ENCODE assay signal across 10 mouse cellular contexts in the genomic region with DNA sequence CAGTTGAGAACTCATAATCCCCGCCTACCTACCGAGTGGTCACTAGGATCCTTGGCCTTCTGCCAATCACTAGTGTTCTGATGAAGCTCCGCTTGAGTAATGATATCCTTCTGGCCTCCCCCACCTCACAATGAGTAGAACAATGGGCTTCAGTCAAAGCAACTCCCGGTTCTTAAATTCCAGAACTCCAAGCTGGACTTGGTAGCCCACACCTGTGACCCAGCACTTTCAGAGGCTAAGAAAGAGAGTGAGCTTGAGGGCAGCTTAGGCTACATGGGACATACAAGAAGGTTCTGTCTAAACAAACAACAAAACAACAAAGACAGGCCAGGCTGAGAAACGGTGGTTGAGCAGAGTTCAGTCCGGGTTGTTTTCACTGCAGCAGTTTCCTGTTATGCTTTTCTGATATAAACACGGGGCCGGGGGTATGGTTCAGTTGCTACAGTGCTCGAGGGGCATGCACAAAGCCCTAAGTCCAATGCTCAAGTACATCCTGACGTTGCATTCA. TPM values are rescaled to one million over a fixed set of nuclear protein-coding genes. Genes with fewer than 3 reads are reported as not detected.
DNase-seq lines count a peak whose midpoint lies in the region; ATAC-seq and TF ChIP-seq lines count a peak whose summit lies in the region.
"Had no signal": no experiment of that assay in that cellular context is flagged by ENCODE, and none has a peak within 500 bp of the region (broad histone marks: within the 10 kb centered on the region; RNA-seq: fewer than 3 reads in every experiment).

No protein-coding gene starts in this region.

- no peak overlapping the region for H3K9ac ChIP-seq in heart, embryonic 15.5 days
- no peak overlapping the region for H3K9ac ChIP-seq in stomach, postnatal 0 days (ENCODE audit: low read length)
- no peak overlapping the region for H3K9ac ChIP-seq in forebrain, embryonic 16.5 days (replicated peaks; ENCODE audit: low read depth, low read length)
- H3K9ac ChIP-seq: midbrain, embryonic 12.5 days had no signal

- no peak for TF ChIP-seq CTCF in stomach, postnatal 0 days (IDR thresholded peaks at IDR 0.05; ENCODE audit: low read depth)
- no peak for TF ChIP-seq CTCF in cerebellum, adult 2 months (IDR thresholded peaks at IDR 0.05; ENCODE audit: borderline replicate concordance, insufficient read depth, low read depth, low read length)

- peaks cover 44% of the 10 kb centered on the region for H3K4me1 ChIP-seq in megakaryocyte, embryonic 14.5 days
- peaks cover 25% of the 10 kb centered on the region for H3K4me1 ChIP-seq in heart, embryonic 15.5 days (replicated peaks)
- peaks cover 12% of the 10 kb centered on the region for H3K4me1 ChIP-seq in stomach, postnatal 0 days (replicated peaks; ENCODE audit: control insufficient read depth, insufficient read depth)
- no peaks in the 10 kb centered on the region for H3K4me1 ChIP-seq in cerebellum, adult 2 months (ENCODE audit: control insufficient read depth, insufficient read depth, low read length)
- H3K4me1 ChIP-seq in forebrain, embryonic 16.5 days (replicated peaks; ENCODE audit: control insufficient read depth, insufficient read depth, low read length) = no peaks in the 10 kb centered on the region
- H3K4me1 ChIP-seq: midbrain, embryonic 12.5 days had no signal

- no peak for TF ChIP-seq EP300 in stomach, postnatal 0 days (optimal IDR thresholded peaks at IDR 0.05)

- H3K9me3 ChIP-seq in megakaryocyte, embryonic 14.5 days = no peaks in the 10 kb centered on the region
- H3K9me3 ChIP-seq in heart, embryonic 15.5 days (replicated peaks) = no peaks in the 10 kb centered on the region
- H3K9me3 ChIP-seq in stomach, postnatal 0 days (ENCODE audit: control insufficient read depth, low read length) = no peaks in the 10 kb centered on the region
- H3K9me3 ChIP-seq in forebrain, embryonic 16.5 days (ENCODE audit: control insufficient read depth, low read length) = no peaks in the 10 kb centered on the region
- H3K9me3 ChIP-seq: midbrain, embryonic 12.5 days had no signal

- TF ChIP-seq POLR2A in cerebellum, adult 2 months (IDR thresholded peaks at IDR 0.05; ENCODE audit: borderline replicate concordance, insufficient read depth, low read length) = no peak

- H3K27me3 ChIP-seq in megakaryocyte, embryonic 14.5 days (replicated peaks) = no peaks in the 10 kb centered on the region
- H3K27me3 ChIP-seq in heart, embryonic 15.5 days = no peaks in the 10 kb centered on the region
- H3K27me3 ChIP-seq in stomach, postnatal 0 days (ENCODE audit: control insufficient read depth, insufficient read depth, low read length) = no peaks in the 10 kb centered on the region
- no peaks in the 10 kb centered on the region for H3K27me3 ChIP-seq in cerebellum, adult 2 months (ENCODE audit: control insufficient read depth, insufficient read depth, low read length)
- H3K27me3 ChIP-seq in forebrain, embryonic 16.5 days (replicated peaks; ENCODE audit: control insufficient read depth, insufficient read depth, low read length) = no peaks in the 10 kb centered on the region
- H3K27me3 ChIP-seq: midbrain, embryonic 12.5 days had no signal

- H3K4me2 ChIP-seq in heart, embryonic 15.5 days = no peak overlapping the region
- no peak overlapping the region for H3K4me2 ChIP-seq in stomach, postnatal 0 days (replicated peaks; ENCODE audit: low read depth)
- H3K4me2 ChIP-seq in forebrain, embryonic 16.5 days (ENCODE audit: low read length) = no peak overlapping the region
- H3K4me2 ChIP-seq: midbrain, embryonic 12.5 days had no signal

- 42% methylated on average over 10 of the region's 10 CpGs for WGBS in heart, embryonic 15.5 days
- 47% methylated on average over 10 of the region's 10 CpGs for WGBS in stomach, postnatal 0 days
- WGBS in cerebellum, adult 2 months = 55% methylated on average over 10 of the region's 10 CpGs
- 64% methylated on average over 10 of the region's 10 CpGs for WGBS in forebrain, embryonic 16.5 days

- peak overlapping the region; percentile 9 for H3K4me3 ChIP-seq in megakaryocyte, embryonic 14.5 days (replicated peaks)
- no peak overlapping the region for H3K4me3 ChIP-seq in heart, embryonic 15.5 days
- no peak overlapping the region for H3K4me3 ChIP-seq in stomach, postnatal 0 days (ENCODE audit: low read depth, low read length)
- H3K4me3 ChIP-seq in cerebellum, adult 2 months (replicated peaks; ENCODE audit: insufficient read depth, low read depth, low read length) = no peak overlapping the region
- H3K4me3 ChIP-seq in forebrain, embryonic 16.5 days (replicated peaks; ENCODE audit: low read length) = no peak overlapping the region
- H3K4me3 ChIP-seq: erythroblast, embryonic 14.5 days; midbrain, embryonic 12.5 days had no signal

- H3K36me3 ChIP-seq in megakaryocyte, embryonic 14.5 days (replicated peaks; ENCODE audit: low read length) = no peaks in the 10 kb centered on the region
- H3K36me3 ChIP-seq in heart, embryonic 15.5 days = no peaks in the 10 kb centered on the region
- no peaks in the 10 kb centered on the region for H3K36me3 ChIP-seq in stomach, postnatal 0 days (ENCODE audit: control insufficient read depth, insufficient read depth, low read length)
- H3K36me3 ChIP-seq in forebrain, embryonic 16.5 days (ENCODE audit: control insufficient read depth, insufficient read depth) = no peaks in the 10 kb centered on the region
- H3K36me3 ChIP-seq: midbrain, embryonic 12.5 days had no signal

- no peak for ATAC-seq in megakaryocyte, adult 5-6 weeks (ENCODE audit: poor library complexity, severe bottlenecking)
- ATAC-seq in heart, embryonic 15.5 days (replicated peaks; ENCODE audit: insufficient number of reproducible peaks, insufficient read depth, low FRiP score, low read depth) = 0 out of 2 replicates have a peak, but pooled peaks have one; percentile 24
- no peak for ATAC-seq in stomach, postnatal 0 days (ENCODE audit: low FRiP score, low TSS enrichment)
- no peak for ATAC-seq in forebrain, embryonic 16.5 days

- DNase-seq in kidney, postnatal 4 days = peak; percentile 26 to 53
- DNase-seq in stomach, postnatal 0 days (ENCODE audit: low spot score) = no peak
- no peak for DNase-seq in cerebellum, adult 2 months
- no peak for DNase-seq in thymus, postnatal 0 days (ENCODE audit: low spot score)

- H3K27ac ChIP-seq in heart, embryonic 15.5 days = peak overlapping the region; percentile 95
- peak overlapping the region; percentile 92 for H3K27ac ChIP-seq in stomach, postnatal 0 days (replicated peaks)
- H3K27ac ChIP-seq in cerebellum, adult 2 months (ENCODE audit: insufficient read depth, low read length) = no peak overlapping the region
- no peak overlapping the region for H3K27ac ChIP-seq in forebrain, embryonic 16.5 days (ENCODE audit: low read length)
- H3K27ac ChIP-seq: midbrain, embryonic 12.5 days had no signal

RNA-seq across cellular contexts. Expression of a gene that starts 7.4 kb away (rescaled TPM):
- polyA plus RNA-seq in megakaryocyte, embryonic 14.5 days (2012; ENCODE audit: insufficient read depth, low replicate concordance) = 16.7 and 34.7 TPM in 2 replicates
- total RNA-seq in megakaryocyte, adult 5-6 weeks (2015) = 84.8 and 87.0 TPM in 2 replicates
- 313 and 322 TPM in 2 replicates for total RNA-seq in megakaryocyte, adult 5-6 weeks (2017)
- 58.0 and 61.5 TPM in 2 replicates for polyA plus RNA-seq in heart, embryonic 15.5 days (2015; fragmentation: Nextera tagmentation; extraction: Ambion mirVana)
- polyA plus RNA-seq in stomach, postnatal 0 days (2015; fragmentation: Nextera tagmentation; extraction: Ambion mirVana) = 53.6 and 59.9 TPM in 2 replicates
- polyA plus RNA-seq in cerebellum, adult 2 months (2012; rRNA removed) = 86.9 and 87.9 TPM in 2 replicates
- polyA plus RNA-seq in thymus, postnatal 0 days (2015; fragmentation: Nextera tagmentation; extraction: Ambion mirVana) = 99.0 and 106 TPM in 2 replicates
- polyA plus RNA-seq in forebrain, embryonic 16.5 days (2015; fragmentation: Nextera tagmentation; extraction: Ambion mirVana) = 52.6 and 55.2 TPM in 2 replicates

RNA-seq across cellular contexts. Expression of a gene that starts 16.9 kb away (rescaled TPM):
- 1.5 and 1.9 TPM in 2 replicates for polyA plus RNA-seq in megakaryocyte, embryonic 14.5 days (2012; ENCODE audit: insufficient read depth, low replicate concordance)
- 14.2 and 19.0 TPM in 2 replicates for total RNA-seq in megakaryocyte, adult 5-6 weeks (2015)
- total RNA-seq in megakaryocyte, adult 5-6 weeks (2017) = 1.9 and 3.2 TPM in 2 replicates
- polyA plus RNA-seq in heart, embryonic 15.5 days (2015; fragmentation: Nextera tagmentation; extraction: Ambion mirVana) = 12.2 and 14.3 TPM in 2 replicates
- polyA plus RNA-seq in stomach, postnatal 0 days (2015; fragmentation: Nextera tagmentation; extraction: Ambion mirVana) = 11.6 and 12.4 TPM in 2 replicates
- polyA plus RNA-seq in cerebellum, adult 2 months (2012; rRNA removed) = 10.8 and 11.8 TPM in 2 replicates
- polyA plus RNA-seq in thymus, postnatal 0 days (2015; fragmentation: Nextera tagmentation; extraction: Ambion mirVana) = 28.6 and 30.1 TPM in 2 replicates
- polyA plus RNA-seq in forebrain, embryonic 16.5 days (2015; fragmentation: Nextera tagmentation; extraction: Ambion mirVana) = 14.1 and 15.1 TPM in 2 replicates

RNA-seq across cellular contexts. Expression of a gene that starts 43.0 kb away (rescaled TPM):
- polyA plus RNA-seq in megakaryocyte, embryonic 14.5 days (2012; ENCODE audit: insufficient read depth, low replicate concordance) = 1.2 and 2.3 TPM in 2 replicates
- 59.1 and 62.0 TPM in 2 replicates for total RNA-seq in megakaryocyte, adult 5-6 weeks (2015)
- total RNA-seq in megakaryocyte, adult 5-6 weeks (2017) = 38.3 and 38.4 TPM in 2 replicates
- polyA plus RNA-seq in heart, embryonic 15.5 days (2015; fragmentation: Nextera tagmentation; extraction: Ambion mirVana) = 30.5 and 37.7 TPM in 2 replicates
- 18.5 and 28.5 TPM in 2 replicates for polyA plus RNA-seq in stomach, postnatal 0 days (2015; fragmentation: Nextera tagmentation; extraction: Ambion mirVana)
- polyA plus RNA-seq in cerebellum, adult 2 months (2012; rRNA removed) = 48.2 and 50.8 TPM in 2 replicates
- 27.1 and 36.1 TPM in 2 replicates for polyA plus RNA-seq in thymus, postnatal 0 days (2015; fragmentation: Nextera tagmentation; extraction: Ambion mirVana)
- polyA plus RNA-seq in forebrain, embryonic 16.5 days (2015; fragmentation: Nextera tagmentation; extraction: Ambion mirVana) = 62.0 and 68.8 TPM in 2 replicates

Comparison
In these comparisons a context has a peak if more than half of its experiments do, and no peak if none do; other contexts are left out.
1. H3K27ac ChIP-seq: peak in heart, embryonic 15.5 days (single experiment) and stomach, postnatal 0 days (single experiment); none in cerebellum, adult 2 months (single experiment) and forebrain, embryonic 16.5 days (single experiment).
2. DNase-seq: peak in kidney, postnatal 4 days (2 of 2); none in stomach, postnatal 0 days (single experiment), cerebellum, adult 2 months (0 of 2) and thymus, postnatal 0 days (single experiment).